Mouse (Mus musculus): ENCODE data around the gene Ect2l. TPM values are rescaled to one million over a fixed set of nuclear protein-coding genes. Genes with fewer than 3 reads are reported as not detected.
A peak's percentile ranks its signal among the peaks of the same experiment; 100 is the strongest.
"Not testable (repeated sequence)": the region's sequence is repeated elsewhere in the genome, so short reads cannot be mapped to it uniquely, and the experiment has no call there.

Ect2l gene
- polyA plus RNA-seq, 1 experiment from 2014 or later: 0.35 TPM

DNA sequence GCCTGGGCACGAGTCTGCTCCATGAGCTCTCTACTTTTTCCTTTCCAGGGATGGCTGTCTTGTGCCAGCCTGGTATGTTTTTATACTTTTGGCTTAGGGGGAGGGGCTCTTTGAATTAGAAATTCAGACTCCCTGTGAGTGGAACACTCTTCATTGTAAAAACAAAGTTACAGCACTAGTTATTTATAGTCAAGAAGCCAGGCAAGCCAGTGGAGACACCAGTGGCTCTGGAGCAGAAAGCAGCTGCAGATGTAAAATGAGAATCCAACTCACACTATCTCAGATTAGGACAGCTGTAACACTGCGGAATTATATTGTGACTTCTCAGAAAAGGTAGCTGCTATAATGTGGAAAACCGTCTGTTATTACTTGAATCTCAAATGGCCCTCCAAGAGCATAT, 63.5 kb downstream of the Ect2l start:
- H3K9ac ChIP-seq (replicated peaks; ENCODE audit: low read length): no peak overlapping the region
- 58% methylated on average over 3 of the region's 3 CpGs for WGBS
- ATAC-seq (ENCODE audit: low FRiP score, low TSS enrichment): no peak
- H3K4me2 ChIP-seq (replicated peaks; ENCODE audit: low read depth, low read length): no peak overlapping the region
- no peaks in the 10 kb centered on the region for H3K27me3 ChIP-seq (ENCODE audit: insufficient read depth, low read length)
- H3K4me1 ChIP-seq (ENCODE audit: insufficient read depth, low read length): peaks cover 3% of the 10 kb centered on the region; the same call in 1 of the 2 replicates
- no peaks in the 10 kb centered on the region for H3K36me3 ChIP-seq (ENCODE audit: insufficient read depth, low read length)
- no peak overlapping the region for H3K4me3 ChIP-seq (ENCODE audit: low read length)
- H3K27ac ChIP-seq (ENCODE audit: low read length): no peak overlapping the region
- no peaks in the 10 kb centered on the region for H3K9me3 ChIP-seq (ENCODE audit: low read length)

DNA sequence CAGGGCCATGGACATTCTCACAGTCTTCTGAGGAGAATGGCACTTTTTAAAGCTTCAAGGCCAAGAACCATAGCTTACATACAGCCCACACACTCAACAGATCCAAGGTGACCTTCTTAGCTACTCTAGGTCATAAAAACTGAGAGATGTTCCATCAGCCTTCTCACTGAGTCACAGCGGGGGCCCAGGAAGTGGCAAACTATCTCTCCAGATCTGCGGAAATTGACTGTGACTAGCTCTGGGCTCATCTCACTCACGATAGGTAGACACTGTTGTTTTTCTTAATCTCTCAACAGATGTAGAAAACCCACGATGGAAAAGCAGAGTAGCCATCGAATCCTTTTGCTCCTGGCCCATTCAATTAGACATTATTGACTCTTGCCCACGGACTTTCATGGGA, 68.5 kb downstream of the Ect2l start:
- Histone ChIP-seq H3K4me3 (ENCODE audit: low read length) (no peak overlapping the region), H3K9ac (replicated peaks; ENCODE audit: low read length) (no peak overlapping the region), H3K4me2 (replicated peaks; ENCODE audit: low read depth, low read length) (no peak overlapping the region), H3K4me1 (ENCODE audit: insufficient read depth, low read length) (peaks cover 3% of the 10 kb centered on the region; the same call in 1 of the 2 replicates), H3K27ac (ENCODE audit: low read length) (no peak overlapping the region), H3K36me3 (ENCODE audit: insufficient read depth, low read length) (no peaks in the 10 kb centered on the region), H3K27me3 (ENCODE audit: insufficient read depth, low read length) (no peaks in the 10 kb centered on the region), H3K9me3 (ENCODE audit: low read length) (no peaks in the 10 kb centered on the region; the same call in 1 of the 2 replicates)
- 86% methylated on average over 6 of the region's 6 CpGs for WGBS
- ATAC-seq (ENCODE audit: low FRiP score, low TSS enrichment): no peak

DNA sequence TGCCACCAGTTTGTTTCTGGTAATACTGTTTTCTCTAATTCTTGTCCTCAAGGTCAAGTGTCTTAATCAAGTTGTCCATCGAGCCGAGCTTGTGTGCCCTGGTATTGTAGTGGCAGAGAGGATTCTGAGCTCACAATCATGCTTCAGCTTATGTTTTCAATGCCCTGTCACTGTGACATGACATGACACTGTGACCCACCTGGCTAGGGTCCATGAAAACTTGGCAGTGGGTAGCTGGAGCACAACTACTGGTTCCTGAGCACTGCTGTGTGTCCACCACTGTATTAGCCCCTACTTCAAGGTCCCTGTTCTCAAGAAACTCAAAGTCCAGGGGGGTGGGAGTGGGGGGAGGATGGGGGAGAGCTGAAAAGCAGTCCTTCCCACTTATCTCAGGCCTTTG, 69.3 kb downstream of the Ect2l start:
- no peaks in the 10 kb centered on the region for H3K4me1 ChIP-seq (ENCODE audit: insufficient read depth, low read length)
- H3K9ac ChIP-seq (replicated peaks; ENCODE audit: low read length): no peak overlapping the region
- no peaks in the 10 kb centered on the region; the same call in 1 of the 2 replicates for H3K9me3 ChIP-seq (ENCODE audit: low read length)
- H3K4me3 ChIP-seq (ENCODE audit: low read length): no peak overlapping the region
- no peak overlapping the region for H3K27ac ChIP-seq (ENCODE audit: low read length)
- H3K4me2 ChIP-seq (replicated peaks; ENCODE audit: low read depth, low read length): no peak overlapping the region
- ATAC-seq (ENCODE audit: low FRiP score, low TSS enrichment): no peak
- H3K36me3 ChIP-seq (ENCODE audit: insufficient read depth, low read length): no peaks in the 10 kb centered on the region
- H3K27me3 ChIP-seq (ENCODE audit: insufficient read depth, low read length): no peaks in the 10 kb centered on the region
- WGBS: 86% methylated on average over 2 of the region's 2 CpGs

DNA sequence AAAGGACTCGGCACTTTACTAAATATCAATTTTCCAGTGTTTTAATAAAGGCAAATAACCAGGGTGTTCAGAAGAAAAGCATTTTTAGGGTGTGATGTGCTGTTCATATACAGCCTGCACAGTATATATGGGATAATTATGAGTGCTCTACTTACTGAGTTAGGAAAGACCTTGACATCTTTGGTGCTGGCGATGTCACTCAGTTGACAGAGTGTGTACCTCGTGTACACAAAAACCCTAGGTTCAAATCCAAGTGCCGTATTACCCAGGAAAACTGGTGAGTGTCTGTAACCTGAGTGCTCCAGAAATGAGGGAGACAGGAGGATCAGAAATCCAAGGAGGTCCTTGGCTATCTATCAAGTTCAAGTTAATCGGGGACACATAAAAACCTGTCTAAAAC, 71.1 kb downstream of the Ect2l start:
- no peaks in the 10 kb centered on the region for H3K4me1 ChIP-seq (ENCODE audit: insufficient read depth, low read length)
- H3K27me3 ChIP-seq (ENCODE audit: insufficient read depth, low read length): no peaks in the 10 kb centered on the region
- no peaks in the 10 kb centered on the region; the same call in 1 of the 2 replicates for H3K9me3 ChIP-seq (ENCODE audit: low read length)
- H3K4me2 ChIP-seq (replicated peaks; ENCODE audit: low read depth, low read length): peak overlapping the region; percentile 33
- WGBS: 62% methylated on average over 5 of the region's 5 CpGs
- peak; percentile 54; the same call in 1 of the 2 replicates for ATAC-seq (ENCODE audit: low FRiP score, low TSS enrichment)
- H3K4me3 ChIP-seq (ENCODE audit: low read length): peak overlapping the region; percentile 32
- no peak overlapping the region for H3K27ac ChIP-seq (ENCODE audit: low read length)
- no peak overlapping the region for H3K9ac ChIP-seq (replicated peaks; ENCODE audit: low read length)
- H3K36me3 ChIP-seq (ENCODE audit: insufficient read depth, low read length): no peaks in the 10 kb centered on the region

DNA sequence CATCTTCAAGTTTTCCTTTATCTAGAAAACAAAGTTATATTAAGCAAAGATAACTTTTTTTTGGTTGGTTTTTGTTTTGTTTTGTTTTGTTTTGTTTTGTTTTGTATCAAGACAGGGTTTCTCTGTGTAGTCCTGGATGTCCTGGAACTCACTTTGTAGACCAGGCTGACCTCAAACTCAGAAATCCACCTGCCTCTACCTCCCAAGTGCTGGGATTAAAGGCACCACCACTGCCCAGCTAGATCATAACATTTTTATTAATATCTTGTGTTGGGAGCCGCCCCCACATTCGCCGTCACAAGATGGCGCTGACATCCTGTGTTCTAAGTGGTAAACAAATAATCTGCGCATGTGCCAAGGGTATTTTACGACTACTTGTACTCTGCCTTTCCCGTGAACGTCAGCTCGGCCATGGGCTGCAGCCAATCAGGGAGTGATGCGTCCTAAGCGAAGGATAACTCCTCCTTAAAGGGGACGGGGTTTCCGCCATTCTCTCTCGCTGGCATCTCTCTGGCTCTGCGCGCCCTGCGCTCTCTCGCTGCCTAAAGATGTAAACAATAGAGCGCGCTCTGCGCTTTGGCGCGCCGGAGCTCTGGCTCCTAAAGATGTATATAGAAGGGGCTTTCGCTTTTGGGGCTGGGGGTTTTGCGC, 71.7 kb downstream of the Ect2l start:
- H3K4me1 ChIP-seq (ENCODE audit: insufficient read depth, low read length); H3K27me3 ChIP-seq (ENCODE audit: insufficient read depth, low read length); H3K9ac ChIP-seq (replicated peaks; ENCODE audit: low read length); H3K27ac ChIP-seq (ENCODE audit: low read length); H3K9me3 ChIP-seq (ENCODE audit: low read length); H3K36me3 ChIP-seq (ENCODE audit: insufficient read depth, low read length): not testable (repeated sequence)
- WGBS: 74% methylated on average over 12 of the region's 26 CpGs
- H3K4me3 ChIP-seq (ENCODE audit: low read length): peak overlapping the region; percentile 32
- 0 out of 2 replicates have a peak, but pooled peaks have one; percentile 46 for ATAC-seq (ENCODE audit: low FRiP score, low TSS enrichment)
- 0 out of 2 replicates have a peak overlapping the region, but pooled peaks have one; percentile 33 for H3K4me2 ChIP-seq (replicated peaks; ENCODE audit: low read depth, low read length)

DNA sequence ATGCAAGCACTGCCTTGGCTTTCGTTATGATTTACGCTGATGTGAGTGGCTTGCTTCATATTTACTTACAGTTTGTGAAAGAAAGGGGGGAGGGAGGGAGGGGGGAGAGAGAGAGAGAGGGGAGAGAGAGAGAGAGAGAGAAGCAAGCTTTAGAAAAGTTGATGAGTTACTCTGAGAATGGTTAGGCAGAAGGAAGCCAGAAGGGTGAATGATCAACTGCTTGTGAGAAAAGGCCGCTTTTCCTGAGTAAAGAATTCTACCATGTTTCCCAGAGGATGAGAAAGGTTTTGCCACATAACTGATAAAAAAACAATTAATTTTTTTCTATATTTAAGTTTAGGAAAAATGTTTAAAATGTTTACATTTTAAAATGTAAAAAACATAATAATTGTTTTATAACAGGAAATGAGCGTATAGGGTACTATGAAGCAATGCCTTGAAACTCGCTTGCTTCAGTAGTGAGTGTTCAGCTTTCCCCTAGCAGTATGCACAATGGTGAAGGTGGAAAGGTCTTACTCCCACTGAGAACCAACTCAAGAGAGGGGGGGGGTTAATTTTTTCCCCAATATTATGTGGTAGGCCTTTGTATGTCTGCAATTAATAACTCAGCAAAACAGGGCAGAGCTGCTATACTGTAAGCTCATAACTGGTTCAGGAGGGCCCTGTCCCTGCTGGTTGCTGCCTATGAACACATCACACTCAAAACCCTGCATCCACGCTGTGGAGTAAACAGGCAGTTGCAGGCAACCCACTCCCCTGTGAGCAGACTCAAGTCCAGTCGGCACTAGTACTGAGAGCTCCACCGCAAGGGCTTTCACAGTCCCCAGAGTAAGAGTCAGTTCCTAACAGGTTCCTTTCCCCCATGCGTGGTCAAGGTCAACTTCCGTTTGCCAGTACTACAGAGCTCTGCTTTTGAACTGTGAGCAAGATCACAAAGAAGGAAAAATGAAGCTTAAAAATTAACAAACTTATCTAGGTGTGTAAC, 78.7 kb downstream of the Ect2l start:
- H3K27me3 ChIP-seq (ENCODE audit: insufficient read depth, low read length): no peaks in the 10 kb centered on the region
- no peaks in the 10 kb centered on the region for H3K4me1 ChIP-seq (ENCODE audit: insufficient read depth, low read length)
- H3K9me3 ChIP-seq (ENCODE audit: low read length): no peaks in the 10 kb centered on the region
- H3K36me3 ChIP-seq (ENCODE audit: insufficient read depth, low read length): no peaks in the 10 kb centered on the region
- H3K4me3 ChIP-seq (ENCODE audit: low read length): no peak overlapping the region
- ATAC-seq (ENCODE audit: low FRiP score, low TSS enrichment): peak; percentile 49; the same call in 1 of the 2 replicates
- H3K4me2 ChIP-seq (replicated peaks; ENCODE audit: low read depth, low read length): no peak overlapping the region
- peak overlapping the region; percentile 50 for H3K27ac ChIP-seq (ENCODE audit: low read length)
- WGBS: 72% methylated on average over 10 of the region's 10 CpGs
- no peak overlapping the region for H3K9ac ChIP-seq (replicated peaks; ENCODE audit: low read length)

DNA sequence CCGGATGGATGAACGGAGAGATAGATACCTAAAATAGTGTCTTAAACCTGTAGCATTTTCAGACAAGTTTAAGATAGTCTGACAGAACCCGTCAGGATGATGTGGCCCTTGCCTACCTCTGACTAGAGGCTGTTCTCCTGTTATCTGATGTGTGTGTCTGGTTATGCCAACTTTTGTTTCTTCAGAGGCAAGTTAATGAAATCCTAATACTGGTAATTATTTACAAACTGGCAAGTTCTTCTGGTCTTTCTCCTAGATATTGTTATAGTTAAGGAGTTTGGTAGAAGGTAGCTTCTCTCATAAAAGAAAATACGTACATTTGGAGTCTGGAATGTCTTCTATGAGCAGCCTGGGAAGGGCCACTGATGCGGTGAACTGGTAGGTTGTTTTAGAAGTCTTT, 80.4 kb downstream of the Ect2l start:
- Histone ChIP-seq H3K9ac (replicated peaks; ENCODE audit: low read length) (no peak overlapping the region), H3K4me2 (replicated peaks; ENCODE audit: low read depth, low read length) (no peak overlapping the region), H3K9me3 (ENCODE audit: low read length) (no peaks in the 10 kb centered on the region), H3K27ac (ENCODE audit: low read length) (no peak overlapping the region), H3K27me3 (ENCODE audit: insufficient read depth, low read length) (no peaks in the 10 kb centered on the region), H3K4me1 (ENCODE audit: insufficient read depth, low read length) (no peaks in the 10 kb centered on the region), H3K4me3 (ENCODE audit: low read length) (no peak overlapping the region), H3K36me3 (ENCODE audit: insufficient read depth, low read length) (peaks cover 7% of the 10 kb centered on the region; the same call in 1 of the 2 replicates)
- ATAC-seq (ENCODE audit: low FRiP score, low TSS enrichment): no peak
- WGBS: 86% methylated on average over 5 of the region's 5 CpGs

DNA sequence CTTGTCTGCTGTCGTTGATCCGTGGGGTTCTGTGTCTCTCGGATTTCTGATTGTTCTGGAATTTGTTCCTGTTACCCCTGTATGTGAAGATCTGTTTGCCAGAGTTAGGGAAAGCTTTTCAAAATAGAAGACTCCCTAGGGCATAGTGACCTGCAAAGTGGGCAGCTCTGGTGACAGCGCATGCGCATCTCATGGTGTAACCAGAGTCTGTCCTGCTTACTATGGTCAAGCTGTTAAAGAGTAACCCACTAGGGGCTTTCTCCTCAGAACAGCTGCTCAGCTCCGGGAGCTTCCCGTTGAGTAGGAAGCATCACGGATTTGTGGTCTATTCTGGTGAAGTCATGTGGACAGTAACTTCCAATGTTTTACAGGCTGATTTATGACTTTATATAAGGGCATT, 92.4 kb downstream of the Ect2l start:
- Histone ChIP-seq H3K4me3 (ENCODE audit: low read length) (no peak overlapping the region), H3K4me1 (ENCODE audit: insufficient read depth, low read length) (no peaks in the 10 kb centered on the region), H3K27me3 (ENCODE audit: insufficient read depth, low read length) (no peaks in the 10 kb centered on the region), H3K27ac (ENCODE audit: low read length) (peak overlapping the region; percentile 44), H3K9ac (replicated peaks; ENCODE audit: low read length) (no peak overlapping the region), H3K36me3 (ENCODE audit: insufficient read depth, low read length) (peaks cover 52% of the 10 kb centered on the region), H3K9me3 (ENCODE audit: low read length) (no peaks in the 10 kb centered on the region), H3K4me2 (replicated peaks; ENCODE audit: low read depth, low read length) (no peak overlapping the region)
- peak; percentile 92 for ATAC-seq (ENCODE audit: low FRiP score, low TSS enrichment)
- 58% methylated on average over 8 of the region's 8 CpGs for WGBS

DNA sequence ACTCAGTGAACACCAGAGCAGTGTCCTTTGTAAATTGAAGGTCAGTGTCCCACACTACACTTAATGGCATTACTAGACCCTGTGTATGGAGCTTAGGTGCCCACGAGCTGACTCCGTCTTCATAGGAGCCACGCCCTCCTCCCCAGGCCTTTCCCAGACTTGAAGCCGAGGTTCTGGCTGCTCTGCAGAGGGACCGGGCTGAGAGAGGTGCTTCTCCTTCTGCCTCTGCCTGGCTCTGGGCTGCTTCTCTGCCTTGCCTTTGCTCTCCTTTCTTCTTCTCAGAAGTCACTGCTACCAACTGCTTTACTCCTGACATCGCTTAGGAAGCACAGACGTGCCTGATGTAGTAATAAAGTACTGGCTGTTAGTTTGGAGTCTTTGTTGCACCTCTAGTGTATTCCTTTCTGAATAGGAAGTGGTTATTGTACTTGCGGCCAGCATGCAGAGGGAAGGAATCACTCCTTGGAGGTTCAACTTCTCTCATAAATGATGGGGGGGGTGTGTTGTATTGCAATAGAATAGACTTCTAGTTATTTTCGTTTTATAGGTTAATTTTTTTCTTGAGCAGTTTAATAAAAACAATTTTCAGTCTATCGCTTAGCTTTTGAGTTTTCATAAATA, 97.1 kb downstream of the Ect2l start:
- H3K9me3 ChIP-seq (ENCODE audit: low read length): no peaks in the 10 kb centered on the region
- H3K4me2 ChIP-seq (replicated peaks; ENCODE audit: low read depth, low read length): no peak overlapping the region
- no peaks in the 10 kb centered on the region for H3K4me1 ChIP-seq (ENCODE audit: insufficient read depth, low read length)
- no peak overlapping the region for H3K27ac ChIP-seq (ENCODE audit: low read length)
- ATAC-seq (ENCODE audit: low FRiP score, low TSS enrichment): no peak
- H3K9ac ChIP-seq (replicated peaks; ENCODE audit: low read length): no peak overlapping the region
- peaks cover 19% of the 10 kb centered on the region for H3K36me3 ChIP-seq (ENCODE audit: insufficient read depth, low read length)
- H3K27me3 ChIP-seq (ENCODE audit: insufficient read depth, low read length): no peaks in the 10 kb centered on the region
- WGBS: 85% methylated on average over 10 of the region's 10 CpGs
- no peak overlapping the region for H3K4me3 ChIP-seq (ENCODE audit: low read length)

Data from kidney, embryonic 16.5 days (tissue).